Mouse (Mus musculus) CH12.LX (cell line): ENCODE data around the gene Dync2li1.

Experiments
- CTCF ChIP-seq, 2 experiments: IDR thresholded peaks in 1 of 2; conservative IDR thresholded peaks in 1 of 2; 2 replicates each; pipeline ENCODE4 v1.5.1; 2011 to 2012; ENCODE audit warnings: low read depth in 2 of 2, low read length in 2 of 2, improper control_type of control experiment in 1 of 2, inconsistent platforms in 1 of 2, mild to moderate bottlenecking in 1 of 2, moderate library complexity in 1 of 2
- E2F4 ChIP-seq: IDR thresholded peaks from 2 replicates; pipeline ENCODE4 v1.6.1; 2011; ENCODE audit warnings: low read depth, low read length, improper control_type of control experiment; ENCODE audit not compliant: insufficient replicate concordance
- MAZ ChIP-seq: IDR thresholded peaks from 2 replicates; pipeline ENCODE4 v1.6.1; 2012; ENCODE audit warnings: low read depth, mild to moderate bottlenecking, inconsistent platforms, low read length, improper control_type of control experiment, moderate library complexity

- no peak for TF ChIP-seq E2F4
- no peak for TF ChIP-seq MAZ
- TF ChIP-seq CTCF (conservative IDR thresholded peaks at IDR 0.05 in 1 of 2, IDR thresholded peaks at IDR 0.05 in 1 of 2; ENCODE audit: low read depth in 2 of 2, low read length in 2 of 2) = no peak
These were observed 30.5 kb downstream of the Dync2li1 start for GRCm38 (mm10) chr17:84656653-84657421.
